Mouse (Mus musculus) bone marrow macrophage, adult 2 months (primary cell): ENCODE measurements around the gene Arid4b.

ENCODE experiments used
- CTCF ChIP-seq: IDR thresholded peaks from 2 replicates; pipeline ENCODE4 v1.5.1; 2012; ENCODE audit warnings: low read depth, mild to moderate bottlenecking, low read length, moderate library complexity
- POLR2A ChIP-seq: IDR thresholded peaks from 2 replicates; pipeline ENCODE4 v1.6.1; 2012; ENCODE audit warnings: mild to moderate bottlenecking, low read depth, low read length, borderline replicate concordance

DNA sequence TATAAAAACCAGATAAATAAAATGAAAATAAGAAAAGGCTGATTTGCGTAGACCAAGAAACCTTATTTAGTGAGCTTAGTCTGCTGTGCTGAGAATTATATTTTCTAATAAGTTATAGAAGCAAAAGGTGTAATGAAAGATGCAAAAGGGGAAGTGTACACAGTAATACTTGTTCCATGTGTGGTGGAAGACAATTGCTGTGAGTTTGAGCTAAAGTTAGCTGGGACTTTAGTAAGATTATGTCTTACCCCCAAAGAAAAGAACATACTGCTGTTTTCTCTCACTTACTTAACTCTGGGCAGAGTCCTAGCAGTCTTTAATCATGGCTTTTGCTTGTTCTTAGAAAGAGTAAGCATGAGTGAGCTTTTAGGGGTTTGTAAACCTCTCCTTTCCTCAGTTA is 11.3 kb downstream of the Arid4b start:
- no peak for TF ChIP-seq CTCF
- TF ChIP-seq POLR2A = no peak
